Mouse (Mus musculus) liver, adult 2 months (tissue): ENCODE measurements around the gene Camkk2.

Experiments used
- CTCF ChIP-seq: fragments of 200-500 bp; IDR thresholded peaks from 2 replicates; pipeline ENCODE4 v1.5.1; 2011; ENCODE audit warnings: low read depth, low read length, control low read depth
- POLR2A ChIP-seq: fragments of 200-500 bp; IDR thresholded peaks from 2 replicates; pipeline ENCODE4 v1.6.1; 2011; ENCODE audit warnings: low read length, control low read depth; ENCODE audit not compliant: insufficient read depth; ENCODE audit errors: extremely low read depth

GRCm38 (mm10) chr5:122735853-122736252 lies 43.4 kb downstream of the Camkk2 start:
- no peak for TF ChIP-seq POLR2A
- no peak for TF ChIP-seq CTCF
